Mouse (Mus musculus): ENCODE measurements around the gene Gjc3.

Gjc3 gene

DNA sequence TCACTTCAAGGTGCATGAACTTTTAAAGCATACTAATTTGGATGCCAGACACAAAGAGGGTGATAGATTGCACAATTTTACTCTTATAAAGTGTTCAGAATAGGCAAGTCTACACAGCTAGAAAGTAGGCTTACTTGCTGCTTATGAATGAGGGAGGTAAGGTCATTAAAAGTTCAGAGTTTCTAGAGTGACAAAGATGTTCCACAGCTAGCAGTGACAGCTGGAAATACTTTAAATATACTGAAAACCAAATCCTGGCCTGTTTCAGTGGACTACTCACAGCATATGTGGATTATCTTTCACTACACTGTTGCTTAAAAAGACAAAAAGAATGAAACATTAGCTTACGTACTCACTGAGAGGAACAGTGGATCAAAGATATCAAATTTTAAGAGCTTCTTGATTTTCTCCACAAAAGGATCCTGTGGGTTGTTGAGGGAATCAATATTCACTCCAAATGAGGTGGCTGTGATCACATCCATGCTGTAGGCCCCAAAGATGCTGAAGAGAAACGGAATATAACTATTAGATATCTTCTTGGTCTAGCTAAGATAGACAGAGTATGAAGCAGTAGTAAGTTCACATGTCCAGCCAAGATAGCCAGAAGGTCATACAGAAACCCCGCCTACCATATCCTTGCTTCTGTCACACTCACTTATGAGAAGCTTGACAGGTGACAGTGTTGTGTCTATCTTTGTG, 53.2 kb downstream of the Gjc3 start:
- no peak for DNase-seq (ENCODE audit: low spot score)
